Mouse (Mus musculus): ENCODE measurements around the gene Als2cl.

The Als2cl gene

GRCm38 (mm10) chr9:110916786-110917185 lies 37.1 kb downstream of the Als2cl start, which contains the start of gene Fam240a:
Gene Fam240a, minus strand, starts transcription at chr9:110916861.
- DNase-seq (ENCODE audit: low spot score), result no peak

- no peak for DNase-seq (ENCODE audit: low spot score)
These were observed 41.2 kb downstream of the Als2cl start for GRCm38 (mm10) chr9:110920665-110921419.

GRCm38 (mm10) chr9:110922759-110923158 lies 43.1 kb downstream of the Als2cl start:
- DNase-seq (ENCODE audit: low spot score), result no peak

GRCm38 (mm10) chr9:110931573-110931972 lies 51.9 kb downstream of the Als2cl start:
- no peak for DNase-seq (ENCODE audit: low spot score)

GRCm38 (mm10) chr9:110933850-110934437 lies 54.3 kb downstream of the Als2cl start:
- DNase-seq (ENCODE audit: low spot score), result peak; percentile 28

GRCm38 (mm10) chr9:110935941-110936340 lies 56.3 kb downstream of the Als2cl start:
- DNase-seq (ENCODE audit: low spot score), result no peak

GRCm38 (mm10) chr9:110937506-110938490 lies 58.1 kb downstream of the Als2cl start:
- no peak for DNase-seq (ENCODE audit: low spot score)

GRCm38 (mm10) chr9:110944265-110944664 lies 64.6 kb downstream of the Als2cl start:
- DNase-seq (ENCODE audit: low spot score), result no peak

GRCm38 (mm10) chr9:110945343-110945742 lies 65.7 kb downstream of the Als2cl start:
- DNase-seq (ENCODE audit: low spot score), result no peak

- no peak for DNase-seq (ENCODE audit: low spot score)
These were observed 66.3 kb downstream of the Als2cl start, which contains the start of gene Tdgf1 for GRCm38 (mm10) chr9:110945926-110946325. Gene Tdgf1, minus strand, starts transcription at chr9:110946158.

GRCm38 (mm10) chr9:110946548-110947044 lies 66.9 kb downstream of the Als2cl start:
- no peak for DNase-seq (ENCODE audit: low spot score)

GRCm38 (mm10) chr9:110947261-110947661 lies 67.6 kb downstream of the Als2cl start:
- no peak for DNase-seq (ENCODE audit: low spot score)

- no peak for DNase-seq (ENCODE audit: low spot score)
These were observed 68.2 kb downstream of the Als2cl start for GRCm38 (mm10) chr9:110947900-110948299.

GRCm38 (mm10) chr9:110948813-110949310 lies 69.2 kb downstream of the Als2cl start:
- DNase-seq (ENCODE audit: low spot score), result no peak

GRCm38 (mm10) chr9:110950109-110950508 lies 70.4 kb downstream of the Als2cl start:
- DNase-seq (ENCODE audit: low spot score), result no peak

All from left cerebral cortex, adult 11 months (tissue).